Mouse (Mus musculus) stomach, postnatal 0 days (tissue): ENCODE results near the gene Ypel1. TPM values are rescaled to one million over a fixed set of nuclear protein-coding genes. Genes with fewer than 3 reads are reported as not detected.
A peak's percentile ranks its signal among the peaks of the same experiment; 100 is the strongest.

Experiments
- ATAC-seq: fragments of 200-750 bp; cut with Nextera tagmentation; 2 replicates; pipeline ENCODE4 v1.8.0; 2017; ENCODE audit not compliant: low FRiP score, low TSS enrichment
- DNase-seq: peaks from one replicate; pipeline ENCODE4 v3.0.0-alpha.2; 2016; ENCODE audit warnings: low spot score
- H3K27ac ChIP-seq: fragments of 300-500 bp; sonication (generic); replicated peaks from 2 replicates; pipeline ENCODE4 v1.5.1; 2014; ENCODE audit warnings: mild to moderate bottlenecking, control low read depth
- H3K27me3 ChIP-seq: fragments of 300-500 bp; sonication (generic); 2 replicates; pipeline ENCODE4 v1.6.1; 2014; ENCODE audit warnings: low read length; ENCODE audit not compliant: control insufficient read depth, insufficient read depth
- H3K36me3 ChIP-seq: fragments of 300-500 bp; sonication (generic); 2 replicates; pipeline ENCODE4 v1.6.1; 2014; ENCODE audit warnings: low read length, mixed read lengths; ENCODE audit not compliant: control insufficient read depth, insufficient read depth
- H3K4me1 ChIP-seq: fragments of 300-500 bp; sonication (generic); replicated peaks from 2 replicates; pipeline ENCODE4 v1.6.1; 2014; ENCODE audit warnings: antibody characterized with exemption; ENCODE audit not compliant: control insufficient read depth, insufficient read depth
- H3K4me2 ChIP-seq: fragments of 300-500 bp; sonication (generic); replicated peaks from 2 replicates; pipeline ENCODE4 v1.6.1; 2014; ENCODE audit warnings: low read depth, mild to moderate bottlenecking, control low read depth, moderate library complexity
- H3K4me3 ChIP-seq: fragments of 300-500 bp; sonication (generic); 2 replicates; pipeline ENCODE4 v1.5.1; 2014; ENCODE audit warnings: low read depth, low read length, control low read depth
- H3K9ac ChIP-seq: fragments of 300-500 bp; sonication (generic); 2 replicates; pipeline ENCODE4 v1.6.1; 2014; ENCODE audit warnings: mild to moderate bottlenecking, low read length, control low read depth, mixed read lengths
- H3K9me3 ChIP-seq: fragments of 300-500 bp; sonication (generic); 2 replicates; pipeline ENCODE4 v1.6.1; 2016; ENCODE audit warnings: low read length; ENCODE audit not compliant: control insufficient read depth
- CTCF ChIP-seq: IDR thresholded peaks from 2 replicates; pipeline ENCODE4 v1.5.1; 2016; ENCODE audit warnings: antibody characterized with exemption, low read depth, mild to moderate bottlenecking, moderate library complexity
- EP300 ChIP-seq: optimal IDR thresholded peaks from 2 replicates; pipeline ENCODE3; 2016; ENCODE audit warnings: antibody characterized with exemption
- WGBS: fragments of 180-500 bp; shearing (Covaris S2); extraction: QIAGEN DNeasy Blood & Tissue Kit; methylation state at CpG from one replicate; pipeline ENCODE4 v1.1.7; 2014; 5-methylcytosine and 5-hydroxymethylcytosine counted together
- microRNA counts: library from miRNA; unstranded; fragments of <30 nt; microRNA quantifications from one replicate; lab custom pipeline; 2015
- microRNA-seq: library from miRNA; unstranded; fragments of <30 nt; microRNA quantifications from one replicate; pipeline ENCODE4, GENCODE M21; 2016
- polyA plus RNA-seq: library from polyadenylated mRNA; unstranded; fragments of >200 nt; fragmentation: Nextera tagmentation; extraction: Ambion mirVana; gene quantifications from 2 replicates; pipeline ENCODE4 v1.2.1, GENCODE M21; 2015

The Ypel1 gene
- polyA plus RNA-seq, 1 experiment from 2014 or later = 5.9 TPM

- Histone ChIP-seq H3K4me3 (peak overlapping the region; percentile 76), H3K9me3 (no peaks in the 10 kb centered on the region), H3K4me2 (peak overlapping the region; percentile 99), H3K27me3 (no peaks in the 10 kb centered on the region), H3K9ac (peak overlapping the region; percentile 62), H3K36me3 (no peaks in the 10 kb centered on the region), H3K4me1 (0 out of 2 replicates have a peak, but pooled peaks cover 2% of the 10 kb centered on the region), H3K27ac (peak overlapping the region; percentile 67)
- TF ChIP-seq CTCF = no peak; the same call in 1 of the 2 replicates
- no peak for TF ChIP-seq EP300
- 3% methylated on average over 43 of the region's 43 CpGs for WGBS
- DNase-seq (peak; percentile 50), ATAC-seq (no peak)
Observed at GRCm38 (mm10) chr16:17131191-17132088, 61.9 kb downstream of the Ypel1 start.

- Histone ChIP-seq H3K4me1 (0 out of 2 replicates have a peak, but pooled peaks cover 2% of the 10 kb centered on the region), H3K9ac (peak within 1 kb of the TSS; percentile 62), H3K27me3 (no peaks in the 10 kb centered on the region), H3K4me3 (peak within 1 kb of the TSS; percentile 76), H3K27ac (peak within 1 kb of the TSS; percentile 67), H3K4me2 (peak within 1 kb of the TSS; percentile 99), H3K36me3 (no peaks in the 10 kb centered on the region), H3K9me3 (no peaks in the 10 kb centered on the region)
- WGBS = under 1% methylated on average over 46 of the region's 47 CpGs
- ATAC-seq (peak; percentile 99), DNase-seq (peak; percentile 99)
- TF ChIP-seq EP300 (no peak), CTCF (peak; percentile 48; the same call in 1 of the 2 replicates)
Observed at GRCm38 (mm10) chr16:17132089-17132905, 62.8 kb downstream of the Ypel1 start, which contains the start of gene Sdf2l1. Sdf2l1 (minus strand) TSS chr16:17132383.

GRCm38 (mm10) chr16:17132906-17133200, 63.4 kb downstream of the Ypel1 start:
- ATAC-seq (no peak), DNase-seq (no peak)
- peak overlapping the region; percentile 76 for H3K4me3 ChIP-seq
- H3K9ac ChIP-seq = no peak overlapping the region
- peak overlapping the region; percentile 99 for H3K4me2 ChIP-seq
- no peaks in the 10 kb centered on the region for H3K27me3 ChIP-seq
- 0 out of 2 replicates have a peak, but pooled peaks cover 2% of the 10 kb centered on the region for H3K4me1 ChIP-seq
- WGBS = 12% methylated on average over 7 of the region's 7 CpGs
- no peaks in the 10 kb centered on the region for H3K36me3 ChIP-seq
- TF ChIP-seq CTCF (no peak), EP300 (no peak)
- no peaks in the 10 kb centered on the region for H3K9me3 ChIP-seq
- no peak overlapping the region for H3K27ac ChIP-seq

MicroRNA genes within 50 kb of the gene (microRNA counts, 519-probe panel; counts per million panel counts)
- microRNA mmu-miR-130b (lab: Ali Mortazavi, UCI) = 5,350 counts per million, percentile 62 among the panel's probes with 10 or more counts
- not detected for microRNA mmu-miR-301b (lab: Ali Mortazavi, UCI)

Small RNAs within 50 kb of the gene (microRNA-seq; reads per million reads assigned to microRNA genes)
- gene Mir130b (2,644 reads per million, percentile 83 among the genes with 10 or more reads in this experiment), gene Mir301b (37.0 reads per million, percentile 32 among the genes with 10 or more reads in this experiment)

Other genes with a start within 250 kb of the Ypel1 start
- gene Spag6l, start 240.2 kb upstream of the Ypel1 start, polyA plus RNA-seq = 0.17 and 0.45 TPM in 2 replicates
- gene Igll1, start 205.7 kb upstream of the Ypel1 start, polyA plus RNA-seq = 0.19 TPM in 1 of 2 replicates, not detected in the other
- 29.4 and 33.6 TPM in 2 replicates for gene Top3b, start 199.0 kb upstream of the Ypel1 start, polyA plus RNA-seq
- 0.91 and 1.1 TPM in 2 replicates for gene Vpreb1, start 198.9 kb upstream of the Ypel1 start, polyA plus RNA-seq
- 5.5 and 6.0 TPM in 2 replicates for gene Ppm1f, start 173.2 kb upstream of the Ypel1 start, polyA plus RNA-seq
- 92.7 and 93.2 TPM in 2 replicates for gene Mapk1, start 86.3 kb upstream of the Ypel1 start, polyA plus RNA-seq
- 61.5 and 72.4 TPM in 2 replicates for gene Ppil2, start 41.6 kb downstream of the Ypel1 start, polyA plus RNA-seq
- gene 2610318N02Rik, start 55.5 kb downstream of the Ypel1 start, polyA plus RNA-seq = 3.5 and 4.4 TPM in 2 replicates
- gene Sdf2l1, start 62.7 kb downstream of the Ypel1 start, polyA plus RNA-seq = 170 and 176 TPM in 2 replicates
- 19.8 and 21.3 TPM in 2 replicates for gene Ydjc, start 74.9 kb downstream of the Ypel1 start, polyA plus RNA-seq
- gene Ccdc116, start 77.5 kb downstream of the Ypel1 start, polyA plus RNA-seq = 1.8 and 2.1 TPM in 2 replicates
- gene Ube2l3, start 133.0 kb downstream of the Ypel1 start, polyA plus RNA-seq = 276 and 278 TPM in 2 replicates
- gene Rimbp3, start 138.9 kb downstream of the Ypel1 start, polyA plus RNA-seq = 0.18 TPM in 2 replicates
- gene Hic2, start 163.9 kb downstream of the Ypel1 start, polyA plus RNA-seq = 2.1 and 2.4 TPM in 2 replicates
- 8.8 and 10.6 TPM in 2 replicates for gene Tmem191c, start 206.4 kb downstream of the Ypel1 start, polyA plus RNA-seq